Mouse (Mus musculus): ENCODE results near the gene Adprh.
A peak's percentile ranks its signal among the peaks of the same experiment; 100 is the strongest.
"Not testable (repeated sequence)": the region's sequence is repeated elsewhere in the genome, so short reads cannot be mapped to it uniquely, and the experiment has no call there.

Gene Adprh

DNA sequence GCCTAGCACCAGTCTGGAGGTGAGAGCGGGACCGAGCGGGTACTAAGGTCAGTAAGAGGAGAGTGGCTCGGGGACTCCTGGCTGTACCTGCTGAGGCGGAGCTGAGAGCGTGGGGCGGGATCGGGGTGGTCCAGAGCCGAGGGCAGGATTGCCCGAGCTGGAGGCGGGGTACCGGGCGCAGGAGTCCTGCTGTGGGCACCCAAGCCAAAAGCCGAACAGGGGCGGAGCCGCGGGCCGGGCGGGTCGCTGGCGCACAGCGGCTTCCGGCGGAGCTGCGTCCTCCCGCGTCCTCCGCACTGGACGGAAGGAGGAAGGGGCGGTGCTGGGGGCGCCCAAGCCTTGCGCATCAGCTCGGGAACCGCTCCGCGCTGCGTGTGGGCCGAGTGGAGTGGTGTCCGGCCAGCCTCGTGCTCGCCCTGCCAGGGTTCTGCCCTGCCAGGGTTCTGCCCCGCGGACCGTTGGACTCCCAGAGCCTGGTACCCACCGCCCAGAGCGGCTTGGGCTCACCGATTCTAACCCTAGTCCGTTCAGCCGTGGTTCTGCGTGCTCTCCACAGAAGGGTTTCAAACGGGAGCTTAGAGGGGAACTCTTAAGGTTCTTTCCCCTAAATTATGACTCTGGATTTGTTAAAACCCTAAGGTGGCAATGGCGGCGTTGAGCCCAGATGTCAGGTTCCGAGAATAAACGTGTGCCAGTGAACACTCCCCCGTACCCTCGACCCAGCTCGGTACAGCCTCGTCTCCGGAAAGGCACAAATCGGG is at the start of gene Adprh:
Gene Adprh, minus strand, starts transcription at position 262 of the 761 bp plus-strand sequence.
- DNase-seq = peak; percentile 88

DNA sequence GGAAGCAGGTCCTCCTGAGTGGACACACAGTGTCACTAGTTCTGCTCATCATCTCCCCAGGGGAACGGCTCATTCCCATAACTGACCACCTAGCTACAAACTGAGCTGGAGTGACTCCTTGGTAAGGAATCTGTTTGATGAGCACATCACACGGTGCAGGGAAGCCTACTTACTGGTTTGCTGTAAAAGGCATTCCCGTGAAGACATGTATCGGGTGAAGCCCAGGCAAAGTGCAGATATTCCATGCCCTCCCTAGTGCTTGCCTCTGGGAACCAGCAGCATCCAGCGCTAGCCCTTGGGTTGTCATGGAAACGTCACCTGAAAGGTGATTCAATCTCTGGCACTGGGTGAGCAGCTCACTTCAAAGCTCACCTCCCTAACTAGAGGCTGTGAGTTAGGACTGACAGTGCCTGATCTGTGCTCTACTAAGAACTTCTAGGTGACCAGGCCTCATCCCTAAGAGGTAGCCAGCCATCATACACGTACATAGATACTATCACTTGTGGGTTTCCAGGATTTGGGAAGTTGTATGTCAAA is 44.2 kb upstream of the Adprh start:
- DNase-seq = no peak

DNA sequence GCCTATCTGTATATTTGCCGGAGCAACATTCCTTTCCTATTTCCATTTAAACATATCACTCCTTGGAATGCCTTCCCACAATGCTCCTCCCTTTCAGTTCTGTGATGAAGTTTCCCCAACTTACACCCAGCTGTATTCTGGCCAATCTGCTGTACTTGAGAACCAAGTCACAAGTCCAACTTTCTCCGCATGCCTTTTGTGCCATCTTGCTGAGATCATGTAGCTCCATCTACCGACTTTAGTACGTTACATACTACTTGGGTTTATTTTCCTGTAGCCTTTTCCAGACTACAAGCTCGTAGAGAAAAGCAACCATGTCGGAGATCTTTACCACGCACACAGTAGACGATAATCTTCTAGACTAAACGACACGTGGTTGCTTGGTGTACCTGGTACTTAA is 41.4 kb upstream of the Adprh start:
- DNase-seq = no peak

DNA sequence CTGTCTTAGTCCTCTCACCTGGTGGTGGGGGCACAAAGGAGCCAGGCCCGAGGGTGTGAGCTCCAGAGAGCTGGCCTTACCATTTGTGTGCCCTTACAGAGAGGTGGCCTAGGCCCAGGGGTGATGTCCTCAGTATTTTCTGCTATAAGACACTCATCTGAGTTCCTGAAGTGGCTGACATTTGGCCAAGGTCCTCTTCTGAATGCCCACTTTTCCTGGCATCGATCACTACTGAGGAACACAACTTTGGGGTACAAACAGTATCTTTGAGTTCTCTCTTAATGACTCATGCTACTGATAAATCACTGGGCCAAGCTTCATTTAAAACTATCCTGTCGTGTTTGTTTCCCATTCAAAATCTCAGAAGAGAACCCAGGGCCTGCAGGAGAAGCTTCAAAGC is 40.0 kb upstream of the Adprh start:
- no peak for DNase-seq

- DNase-seq = no peak
Measured at GRCm38 (mm10) chr16:38483582-38484309, 31.2 kb upstream of the Adprh start.

DNA sequence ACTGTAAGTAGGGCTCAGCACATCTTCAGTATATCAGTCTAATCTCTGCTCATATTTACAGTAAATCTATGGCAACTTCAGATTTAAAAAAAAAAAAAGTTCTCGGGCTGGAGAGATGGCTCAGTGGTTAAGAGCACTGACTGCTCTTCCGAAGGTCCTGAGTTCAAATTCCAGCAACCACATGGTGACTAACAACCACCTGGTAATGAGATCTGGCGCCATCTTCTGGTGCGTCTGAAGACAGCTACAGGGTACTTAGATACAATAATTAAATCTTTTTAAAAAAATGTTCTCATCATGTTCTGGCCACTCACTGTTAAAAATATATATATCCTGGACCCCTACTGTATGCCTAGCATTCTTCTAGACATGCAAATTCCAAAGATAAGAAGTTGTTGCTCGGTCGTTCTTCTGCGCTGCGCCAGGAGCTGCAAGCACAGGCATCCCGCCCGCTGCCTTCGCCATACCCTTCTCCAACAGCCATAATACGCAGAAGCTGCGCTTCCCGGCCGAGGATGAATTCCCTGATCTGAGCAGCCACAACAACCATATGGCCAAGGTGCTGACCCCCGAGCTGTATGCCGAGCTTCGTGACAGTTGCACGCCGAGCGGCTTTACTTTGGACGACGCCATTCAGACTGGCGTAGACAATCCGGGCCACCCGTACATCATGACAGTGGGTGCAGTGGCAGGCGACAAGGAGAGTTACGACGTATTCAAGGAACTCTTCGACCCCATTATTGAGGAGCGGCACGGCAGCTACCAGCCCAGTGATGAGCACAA is 30.5 kb upstream of the Adprh start:
- DNase-seq = peak; percentile 21

DNA sequence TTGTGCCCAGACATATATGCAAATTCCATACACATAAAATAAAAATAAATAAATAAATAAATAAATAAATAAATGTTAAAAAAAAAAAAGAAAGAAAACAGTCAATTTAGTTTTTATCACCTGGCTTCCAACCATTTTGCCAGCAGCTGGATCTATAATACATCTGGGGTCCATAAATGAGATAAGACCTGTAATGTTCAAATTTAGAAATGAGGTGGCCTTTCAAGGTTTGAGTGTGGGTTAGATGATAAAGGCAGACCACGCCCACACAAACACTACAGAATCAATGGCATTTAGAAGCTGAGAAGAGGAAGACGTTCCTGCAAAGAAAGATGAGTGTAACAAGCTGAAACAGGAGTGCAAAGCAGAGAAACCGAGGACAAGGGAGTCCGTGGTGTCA is 28.8 kb upstream of the Adprh start:
- no peak for DNase-seq

DNA sequence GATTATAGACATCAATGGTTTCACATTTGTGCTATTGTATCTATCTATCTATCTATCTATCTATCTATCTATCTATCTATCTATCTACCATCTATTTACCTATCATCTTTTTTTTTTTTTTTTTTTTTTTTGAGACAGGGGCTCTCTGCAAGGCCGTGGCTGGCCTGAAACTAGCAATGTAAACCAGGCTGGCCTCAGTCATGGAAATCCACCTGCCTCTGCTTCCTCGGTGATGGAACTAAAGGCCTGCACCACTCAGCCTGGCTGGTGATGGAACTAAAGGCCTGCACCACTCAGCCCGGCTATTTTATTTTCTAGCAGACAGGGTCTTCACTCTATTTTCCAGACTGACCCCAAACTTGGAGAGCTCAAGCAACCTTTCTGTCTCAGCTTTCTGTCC is 25.8 kb upstream of the Adprh start:
- DNase-seq = no peak

DNA sequence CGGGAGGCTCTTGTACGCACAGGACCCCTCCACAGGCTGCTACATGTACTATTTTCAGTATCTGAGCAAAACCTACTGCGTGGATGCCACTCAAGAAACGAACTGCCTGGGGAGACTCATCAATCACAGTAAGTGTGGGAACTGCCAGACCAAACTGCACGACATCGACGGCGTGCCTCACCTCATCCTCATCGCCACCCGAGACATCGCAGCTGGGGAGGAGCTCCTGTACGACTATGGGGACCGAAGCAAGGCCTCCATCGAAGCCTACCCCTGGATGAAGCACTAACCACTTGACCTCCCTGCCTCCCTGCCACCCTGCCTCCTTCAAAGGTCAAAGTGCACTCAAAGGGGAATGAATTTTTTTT is 24.7 kb upstream of the Adprh start:
- DNase-seq = not testable (repeated sequence)

- DNase-seq = peak; percentile 44
Measured at GRCm38 (mm10) chr16:38476312-38477240, 24.1 kb upstream of the Adprh start.

- no peak for DNase-seq
Measured at GRCm38 (mm10) chr16:38475681-38476311, 23.3 kb upstream of the Adprh start.

DNA sequence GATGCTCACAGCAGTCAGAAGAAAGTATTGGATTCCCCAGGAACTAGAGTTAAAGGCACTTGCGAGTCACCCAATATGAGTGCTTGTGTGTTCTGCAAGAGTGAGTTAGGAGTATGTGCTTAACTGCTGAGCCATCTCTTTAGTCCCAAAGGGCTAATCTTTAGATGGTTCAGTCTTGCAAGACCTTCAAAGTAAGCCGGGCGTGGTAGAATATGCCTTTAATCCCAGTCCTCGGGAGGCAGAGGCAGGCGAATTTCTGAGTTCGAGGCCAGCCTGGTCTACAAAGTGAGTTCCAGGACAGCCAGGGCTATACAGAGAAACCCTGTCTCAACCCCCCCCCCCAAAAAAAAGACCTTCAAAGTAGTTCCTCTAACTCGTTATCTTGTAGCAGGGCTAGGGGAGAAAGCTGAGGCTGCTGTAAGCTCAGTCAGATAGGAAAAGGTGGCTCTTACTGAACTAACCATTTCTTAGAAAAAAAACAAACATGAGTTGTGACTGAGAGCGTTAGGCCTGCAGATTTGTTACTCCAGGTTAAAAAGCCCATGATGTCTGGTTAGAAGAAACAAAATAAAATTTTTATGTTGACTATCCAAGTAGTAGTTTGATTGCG is 22.3 kb upstream of the Adprh start:
- no peak for DNase-seq

- no peak for DNase-seq
Measured at GRCm38 (mm10) chr16:38473661-38474060, 21.2 kb upstream of the Adprh start.

- DNase-seq = no peak
Measured at GRCm38 (mm10) chr16:38472507-38472873, 20.0 kb upstream of the Adprh start.

DNA sequence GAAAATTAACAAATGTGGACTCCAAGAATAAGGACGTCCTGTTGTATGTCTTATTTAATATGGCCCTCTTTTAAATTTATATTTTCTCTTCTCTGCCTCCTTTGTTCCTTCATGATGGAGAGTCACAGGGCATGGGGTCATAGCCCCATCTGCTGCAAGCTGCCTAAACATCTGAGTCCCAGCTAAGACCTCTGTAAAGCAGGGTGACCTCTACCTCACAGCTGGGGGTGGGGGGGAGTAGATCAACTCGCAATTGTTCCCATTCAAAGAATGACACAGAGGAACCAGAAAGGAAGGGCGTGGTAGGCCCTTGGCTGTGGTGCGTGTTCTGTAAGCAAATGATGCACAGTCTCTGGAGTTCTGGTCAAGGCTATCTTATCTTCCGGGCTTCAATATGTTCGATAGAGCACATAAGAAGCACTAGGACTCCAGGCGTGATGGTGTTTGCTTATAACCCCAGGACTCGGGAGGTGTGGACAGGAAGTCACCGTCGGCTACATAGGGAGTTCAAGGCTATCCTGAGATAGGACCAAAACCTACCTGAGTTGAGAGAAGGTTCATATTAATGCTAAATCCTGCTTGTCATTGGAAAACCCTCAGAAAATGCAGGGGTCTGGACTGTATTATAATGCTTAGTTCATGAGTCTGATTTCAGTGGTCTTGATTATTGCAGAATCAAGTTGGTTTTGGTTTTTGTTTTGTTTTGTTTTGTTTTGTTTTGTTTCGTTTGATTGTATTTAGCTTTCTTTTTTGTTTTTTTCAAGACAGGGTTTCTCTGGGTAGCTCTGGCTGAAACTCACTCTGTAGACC is 19.4 kb upstream of the Adprh start:
- no peak for DNase-seq

DNA sequence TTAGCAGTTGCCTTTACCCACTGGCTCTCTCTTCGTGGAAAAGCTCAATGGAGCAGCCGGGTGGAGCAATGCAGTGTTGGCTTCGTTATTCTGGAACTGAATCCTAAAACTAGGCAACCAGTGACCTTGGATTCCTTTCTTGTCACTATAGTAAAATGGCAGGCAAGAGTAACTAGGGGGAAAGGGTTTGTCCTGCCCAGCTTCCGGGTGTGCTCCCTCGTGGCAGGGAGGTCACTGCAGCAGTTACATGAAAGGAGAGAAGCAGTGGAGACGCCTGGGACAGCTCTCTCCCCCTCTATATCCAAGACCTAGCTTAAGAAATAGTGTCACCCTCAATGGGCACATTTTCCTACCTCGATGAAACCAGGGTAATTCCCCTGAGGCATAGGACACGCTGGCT is 16.9 kb upstream of the Adprh start:
- DNase-seq = no peak

- DNase-seq = no peak
Measured at GRCm38 (mm10) chr16:38468706-38469018, 16.2 kb upstream of the Adprh start.

- DNase-seq = no peak
Measured at GRCm38 (mm10) chr16:38467917-38468705, 15.6 kb upstream of the Adprh start.

- no peak for DNase-seq
Measured at GRCm38 (mm10) chr16:38467091-38467916, 14.8 kb upstream of the Adprh start.
